Mouse (Mus musculus) CD4-positive, CD25-positive, alpha-beta regulatory T cell, adult 4 months (primary cell): ENCODE results near the gene Vmn2r121. TPM values are rescaled to one million over a fixed set of nuclear protein-coding genes. Genes with fewer than 3 reads are reported as not detected.

Source experiments
- ATAC-seq: one replicate; pipeline ENCODE4 v1.8.0; 2017
- polyA plus RNA-seq, 2 experiments: library from polyadenylated mRNA; unstranded; fragments of 100-300 nt; shearing (Covaris generic); gene quantifications; one replicate each; pipeline ENCODE4 v1.2.1; 2017

Vmn2r121 gene
- not detected for polyA plus RNA-seq

DNA sequence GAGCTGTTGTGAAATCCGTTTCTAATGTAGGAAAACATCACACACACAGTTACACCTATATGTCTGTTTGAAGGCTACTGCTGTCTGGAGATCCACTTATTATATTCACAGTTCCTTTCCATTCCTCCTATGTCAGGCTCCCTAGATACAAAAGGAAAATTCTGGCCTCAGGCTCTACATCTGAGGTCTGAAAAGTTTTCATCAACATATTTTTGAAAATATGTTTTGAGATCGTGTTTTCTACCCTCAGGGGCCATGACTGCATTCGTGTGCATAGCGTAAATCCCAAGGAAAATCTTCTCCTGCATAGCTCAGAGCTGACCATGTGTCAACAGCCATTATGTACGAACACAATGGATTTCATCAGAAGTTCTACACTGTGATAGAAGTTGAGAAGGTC lies at the start of gene Vmn2r121:
Gene Vmn2r121, minus strand, starts transcription at position 101 of the 400 bp plus-strand sequence.
- no peak for ATAC-seq
